Mouse (Mus musculus): ENCODE measurements around the gene A130010J15Rik.

DNA sequence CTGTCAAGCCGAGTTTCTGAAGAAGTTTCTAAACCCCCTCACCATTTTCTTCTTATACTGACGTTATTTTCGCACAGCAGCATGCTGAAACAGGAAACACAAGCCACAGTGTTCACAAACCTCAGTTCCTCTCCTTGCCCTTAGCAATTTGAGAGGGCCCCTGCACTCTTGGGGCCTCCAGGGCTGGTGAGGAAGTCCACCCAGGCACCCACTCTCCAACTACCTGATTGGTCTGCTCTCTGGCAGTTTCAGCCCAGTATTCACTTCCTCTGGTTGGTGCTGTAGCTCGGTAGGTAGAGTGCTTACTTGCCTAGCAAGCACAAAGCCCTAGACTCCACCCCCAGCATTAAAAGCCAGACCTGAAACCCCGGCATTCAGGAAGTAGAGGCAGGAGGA, 33.5 kb downstream of the A130010J15Rik start, which contains the start of gene Traf3ip3:
- TF ChIP-seq CTCF (IDR thresholded peaks at IDR 0.05; ENCODE audit: low read depth) (no peak), EP300 (IDR thresholded peaks at IDR 0.05; ENCODE audit: low read depth) (no peak)
